Mouse (Mus musculus) adrenal gland, adult 2 months (tissue): ENCODE data around the gene Ascc2. TPM values are rescaled to one million over a fixed set of nuclear protein-coding genes. Genes with fewer than 3 reads are reported as not detected.

ENCODE experiments used
- DNase-seq: peaks from one replicate; pipeline ENCODE4 v3.0.0; 2021
- long read RNA-seq: library from polyadenylated mRNA; stranded (forward); transcript quantifications from one replicate; pipeline ENCODE4 v2.0.0, GENCODE M21; 2021
- polyA plus RNA-seq: library from polyadenylated mRNA; depleted of rRNA; stranded (reverse); fragments of >200 nt; gene quantifications from 2 replicates; pipeline ENCODE4 v1.2.3, GENCODE M21; 2012; rRNA removed
- total RNA-seq, 2 experiments: library from RNA; stranded (reverse); gene quantifications; 2 replicates each; pipeline ENCODE4 v1.2.3; 2021

The Ascc2 gene
- total RNA-seq (10 to 100 TPM; 46.3 to 51.5 TPM), polyA plus RNA-seq (10.7 and 12.8 TPM in 2 replicates)
- long read RNA-seq, transcript Ascc2-201 (20 exons, 2,650 nt): major isoform, 20 of 35 reads
- long read RNA-seq, partial matches to known transcripts: 14 of 35 reads
- long read RNA-seq, other reads (novel, unspliced or antisense): 1 of 35 reads

- peak; percentile 99 for DNase-seq
Measured at GRCm38 (mm10) chr11:4637534-4638234, at the start of gene Ascc2. Gene Ascc2 (plus strand): TSS chr11:4637747.

- no peak for DNase-seq
Measured at GRCm38 (mm10) chr11:4591811-4592210, 45.7 kb upstream of the Ascc2 start.

GRCm38 (mm10) chr11:4593491-4593848 lies 44.1 kb upstream of the Ascc2 start:
- no peak for DNase-seq

GRCm38 (mm10) chr11:4593849-4594607 lies 43.5 kb upstream of the Ascc2 start:
- no peak for DNase-seq

- DNase-seq: peak; percentile 98
Measured at GRCm38 (mm10) chr11:4594608-4595500, 42.7 kb upstream of the Ascc2 start, which contains the start of gene Mtmr3. Gene Mtmr3 (minus strand): TSS chr11:4594863.

- DNase-seq: no peak
Measured at GRCm38 (mm10) chr11:4598411-4598810, 39.1 kb upstream of the Ascc2 start.

- DNase-seq: no peak
Measured at GRCm38 (mm10) chr11:4599916-4600315, 37.6 kb upstream of the Ascc2 start.

GRCm38 (mm10) chr11:4601890-4602289 lies 35.7 kb upstream of the Ascc2 start:
- DNase-seq: no peak

- peak; percentile 33 for DNase-seq
Measured at GRCm38 (mm10) chr11:4602691-4603441, 34.7 kb upstream of the Ascc2 start.

GRCm38 (mm10) chr11:4604441-4604840 lies 33.1 kb upstream of the Ascc2 start:
- DNase-seq: no peak

GRCm38 (mm10) chr11:4605414-4605813 lies 32.1 kb upstream of the Ascc2 start:
- no peak for DNase-seq

- DNase-seq: no peak
Measured at GRCm38 (mm10) chr11:4606541-4606940, 31.0 kb upstream of the Ascc2 start.

- no peak for DNase-seq
Measured at GRCm38 (mm10) chr11:4611904-4612303, 25.6 kb upstream of the Ascc2 start.

- DNase-seq: no peak
Measured at GRCm38 (mm10) chr11:4620017-4620485, 17.5 kb upstream of the Ascc2 start, which contains the start of gene Gm11032. Gene Gm11032 (plus strand): TSS chr11:4620067.

- peak; percentile 19 for DNase-seq
Measured at GRCm38 (mm10) chr11:4620501-4621108, 16.9 kb upstream of the Ascc2 start.

GRCm38 (mm10) chr11:4621866-4622265 lies 15.7 kb upstream of the Ascc2 start:
- DNase-seq: peak; percentile 65

- no peak for DNase-seq
Measured at GRCm38 (mm10) chr11:4622442-4622986, 15.0 kb upstream of the Ascc2 start.

GRCm38 (mm10) chr11:4622997-4623396 lies 14.6 kb upstream of the Ascc2 start:
- no peak for DNase-seq

- no peak for DNase-seq
Measured at GRCm38 (mm10) chr11:4625931-4626330, 11.6 kb upstream of the Ascc2 start.

GRCm38 (mm10) chr11:4627636-4628035 lies 9.9 kb upstream of the Ascc2 start:
- DNase-seq: no peak
